Mouse (Mus musculus) midbrain, embryonic 12.5 days (tissue): ENCODE data around the gene Arfgef3. TPM values are rescaled to one million over a fixed set of nuclear protein-coding genes. Genes with fewer than 3 reads are reported as not detected.

Experiments
- ATAC-seq: fragments of 200-750 bp; cut with Nextera tagmentation; 2 replicates; pipeline ENCODE4 v1.8.0; 2017; ENCODE audit warnings: low read depth, moderate TSS enrichment, moderate library complexity; ENCODE audit not compliant: low FRiP score
- H3K27ac ChIP-seq: fragments of 300-500 bp; sonication (generic); replicated peaks from 2 replicates; pipeline ENCODE4 v1.5.1; 2016; ENCODE audit warnings: mild to moderate bottlenecking
- H3K27me3 ChIP-seq: fragments of 300-500 bp; sonication (generic); 2 replicates; pipeline ENCODE4 v1.6.1; 2016; ENCODE audit warnings: mild to moderate bottlenecking
- H3K36me3 ChIP-seq: fragments of 300-500 bp; sonication (generic); 2 replicates; pipeline ENCODE4 v1.6.1; 2016
- H3K4me1 ChIP-seq: fragments of 300-500 bp; sonication (generic); 2 replicates; pipeline ENCODE4 v1.6.1; 2016
- H3K4me2 ChIP-seq: fragments of 300-500 bp; sonication (generic); replicated peaks from 2 replicates; pipeline ENCODE4 v1.6.1; 2016; ENCODE audit warnings: mild to moderate bottlenecking, moderate library complexity
- H3K4me3 ChIP-seq: fragments of 300-500 bp; sonication (generic); 2 replicates; pipeline ENCODE4 v1.5.1; 2016; ENCODE audit warnings: mild to moderate bottlenecking
- H3K9ac ChIP-seq: fragments of 300-500 bp; sonication (generic); replicated peaks from 2 replicates; pipeline ENCODE4 v1.6.1; 2016; ENCODE audit warnings: mild to moderate bottlenecking, moderate library complexity
- H3K9me3 ChIP-seq: fragments of 300-500 bp; sonication (generic); 2 replicates; pipeline ENCODE4 v1.6.1; 2016; ENCODE audit warnings: mild to moderate bottlenecking
- WGBS: fragments of 180-500 bp; shearing (Covaris S2); methylation state at CpG from one replicate; pipeline ENCODE4 v1.1.7; 2016; 5-methylcytosine and 5-hydroxymethylcytosine counted together
- polyA plus RNA-seq: library from polyadenylated mRNA; unstranded; fragments of >200 nt; fragmentation: Nextera tagmentation; extraction: Ambion mirVana; gene quantifications from 2 replicates; pipeline ENCODE4 v1.2.1, GENCODE M21; 2016

Gene Arfgef3
- polyA plus RNA-seq, 1 experiment from 2014 or later = 3.1 TPM

DNA sequence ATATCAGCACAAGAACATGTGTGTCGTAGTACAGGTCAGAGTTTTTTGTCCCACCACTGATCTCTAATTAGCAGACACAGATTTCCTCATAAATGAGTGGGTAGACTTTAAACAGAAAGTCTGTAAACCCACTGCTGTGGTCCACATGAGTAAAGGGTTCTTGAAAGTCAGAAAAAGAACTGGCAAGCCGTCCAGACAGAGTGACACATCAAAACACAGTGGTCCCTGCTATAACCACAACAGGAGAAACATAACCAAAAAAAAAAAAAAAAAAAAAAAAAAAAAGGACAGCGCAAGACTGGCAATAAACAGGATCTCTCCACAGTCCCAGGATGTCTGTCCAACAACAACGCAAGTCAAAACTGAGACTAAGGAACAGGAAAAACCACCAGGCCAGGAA, 64.9 kb downstream of the Arfgef3 start:
- Histone ChIP-seq H3K4me2 (no peak overlapping the region), H3K9me3 (peaks cover 15% of the 10 kb centered on the region; the same call in 1 of the 2 replicates), H3K36me3 (peaks cover 8% of the 10 kb centered on the region; the same call in 1 of the 2 replicates), H3K9ac (no peak overlapping the region), H3K4me3 (no peak overlapping the region), H3K4me1 (no peaks in the 10 kb centered on the region), H3K27ac (no peak overlapping the region), H3K27me3 (no peaks in the 10 kb centered on the region)
- 87% methylated on average over 4 of the region's 4 CpGs for WGBS
- no peak for ATAC-seq

- Histone ChIP-seq H3K9me3 (no peaks in the 10 kb centered on the region), H3K27ac (no peak overlapping the region), H3K9ac (no peak overlapping the region), H3K36me3 (no peaks in the 10 kb centered on the region), H3K27me3 (no peaks in the 10 kb centered on the region), H3K4me2 (no peak overlapping the region), H3K4me3 (no peak overlapping the region), H3K4me1 (no peaks in the 10 kb centered on the region)
- ATAC-seq = no peak
- 95% methylated on average over 11 of the region's 11 CpGs for WGBS
These were observed 79.0 kb downstream of the Arfgef3 start for GRCm38 (mm10) chr10:18664794-18665193.

GRCm38 (mm10) chr10:18664016-18664415, 79.7 kb downstream of the Arfgef3 start:
- no peak overlapping the region for H3K9ac ChIP-seq
- no peaks in the 10 kb centered on the region for H3K9me3 ChIP-seq
- 94% methylated on average over 2 of the region's 2 CpGs for WGBS
- H3K27me3 ChIP-seq = no peaks in the 10 kb centered on the region
- H3K27ac ChIP-seq = no peak overlapping the region
- no peak overlapping the region for H3K4me3 ChIP-seq
- H3K4me1 ChIP-seq = no peaks in the 10 kb centered on the region
- ATAC-seq = no peak
- H3K36me3 ChIP-seq = no peaks in the 10 kb centered on the region
- no peak overlapping the region for H3K4me2 ChIP-seq

DNA sequence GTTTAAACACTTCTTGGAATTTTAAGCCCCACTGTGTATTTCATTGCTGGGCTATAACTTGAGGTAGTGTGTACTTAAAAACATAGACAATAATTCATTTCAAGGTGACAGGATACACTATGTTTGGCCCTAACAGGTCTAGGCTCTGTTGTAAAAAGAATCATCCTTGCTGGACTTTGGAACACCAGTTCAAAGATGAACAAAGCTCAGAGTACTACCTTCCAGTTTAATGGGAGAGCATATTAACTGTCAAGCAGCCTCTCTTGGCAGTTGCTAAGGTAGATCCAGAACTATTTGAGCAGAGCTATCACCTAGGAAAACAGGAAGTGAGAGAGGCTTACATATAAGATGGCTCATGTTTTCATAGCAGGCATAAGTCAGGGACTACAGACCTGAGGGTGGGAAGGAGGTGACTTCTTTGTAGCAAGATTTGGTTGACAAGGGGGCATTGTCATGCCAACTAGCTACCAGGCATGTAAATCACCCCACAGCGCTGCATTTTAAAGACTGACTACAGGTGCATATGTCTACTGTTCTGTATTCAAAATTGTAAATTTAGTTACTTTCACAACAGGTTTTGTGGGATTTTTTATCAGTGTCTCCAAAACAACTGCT, 82.0 kb downstream of the Arfgef3 start:
- 80% methylated on average over 1 of the region's 1 CpGs for whole genome bisulfite sequencing
- H3K9me3 ChIP-seq = no peaks in the 10 kb centered on the region
- H3K4me3 ChIP-seq = no peak overlapping the region
- H3K27ac ChIP-seq = no peak overlapping the region
- no peaks in the 10 kb centered on the region for H3K36me3 ChIP-seq
- no peaks in the 10 kb centered on the region for H3K27me3 ChIP-seq
- H3K4me1 ChIP-seq = no peaks in the 10 kb centered on the region
- no peak overlapping the region for H3K9ac ChIP-seq
- no peak for ATAC-seq
- H3K4me2 ChIP-seq = no peak overlapping the region

DNA sequence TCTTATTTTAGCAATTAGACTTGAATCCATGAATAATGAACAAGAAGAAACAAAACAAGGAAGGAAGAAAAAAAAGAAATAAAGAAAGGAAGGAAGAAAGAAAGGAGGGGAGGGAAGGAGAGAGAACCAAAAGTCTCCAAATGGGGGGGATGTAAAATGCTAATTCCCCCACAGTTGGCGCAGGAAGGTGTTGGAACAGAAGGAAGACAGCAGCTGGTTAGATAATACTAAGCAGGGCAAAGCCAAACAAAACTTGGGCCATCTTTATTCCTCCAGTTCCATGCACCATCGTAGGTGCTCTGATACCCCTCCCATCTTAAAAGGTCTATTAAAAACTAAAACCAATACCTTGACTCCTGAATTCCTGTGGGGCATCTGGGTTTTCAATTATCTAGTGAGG, 82.8 kb downstream of the Arfgef3 start:
- Histone ChIP-seq H3K9ac (no peak overlapping the region), H3K27ac (no peak overlapping the region), H3K4me1 (no peaks in the 10 kb centered on the region), H3K36me3 (no peaks in the 10 kb centered on the region), H3K4me2 (no peak overlapping the region), H3K9me3 (no peaks in the 10 kb centered on the region), H3K4me3 (no peak overlapping the region), H3K27me3 (no peaks in the 10 kb centered on the region)
- WGBS = 93% methylated on average over 2 of the region's 2 CpGs
- ATAC-seq = no peak

DNA sequence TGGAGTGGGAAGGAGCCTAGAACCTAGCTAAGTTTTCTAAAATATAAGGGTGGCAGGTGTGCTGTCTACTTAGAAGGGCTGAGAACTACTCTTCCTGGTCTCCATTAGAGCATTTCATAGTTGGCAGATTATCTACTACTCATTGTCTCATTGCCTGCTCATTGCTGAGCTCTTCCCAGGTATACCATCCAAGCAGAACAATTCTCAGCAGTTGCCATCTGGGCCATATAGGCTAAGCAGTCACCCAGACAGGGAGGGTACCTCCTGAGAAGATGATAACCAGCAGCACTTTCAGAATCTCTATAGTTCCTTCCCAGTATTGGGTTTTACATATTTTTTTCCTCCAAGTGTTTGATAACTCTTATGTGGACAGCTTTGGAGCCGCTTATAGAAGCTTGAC, 86.2 kb downstream of the Arfgef3 start:
- Histone ChIP-seq H3K4me2 (no peak overlapping the region), H3K9ac (no peak overlapping the region), H3K9me3 (no peaks in the 10 kb centered on the region), H3K27me3 (no peaks in the 10 kb centered on the region), H3K4me1 (no peaks in the 10 kb centered on the region), H3K4me3 (no peak overlapping the region), H3K27ac (no peak overlapping the region), H3K36me3 (peaks cover 1% of the 10 kb centered on the region; the same call in 1 of the 2 replicates)
- WGBS = 92% methylated on average over 1 of the region's 1 CpGs
- no peak for ATAC-seq

DNA sequence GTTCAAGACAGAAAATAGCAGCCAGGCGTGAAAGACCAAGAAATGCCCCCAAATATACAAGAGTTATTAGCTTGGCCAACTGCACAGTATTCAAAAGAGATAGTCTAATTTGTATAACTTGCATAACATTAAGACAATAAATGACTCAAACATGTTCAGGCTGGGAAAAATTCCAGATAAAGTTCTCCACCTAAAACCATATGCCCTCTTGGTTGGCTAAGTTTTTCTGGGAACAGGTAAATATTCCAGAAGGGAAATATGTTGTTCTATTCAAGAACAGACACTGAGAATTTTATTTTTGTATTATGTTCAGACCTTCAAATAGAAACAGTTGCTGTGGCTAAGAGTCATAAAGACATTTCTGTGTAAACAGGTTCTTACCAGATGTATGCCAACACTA, 96.7 kb downstream of the Arfgef3 start:
- WGBS = 86% methylated on average over 1 of the region's 1 CpGs
- no peaks in the 10 kb centered on the region for H3K36me3 ChIP-seq

DNA sequence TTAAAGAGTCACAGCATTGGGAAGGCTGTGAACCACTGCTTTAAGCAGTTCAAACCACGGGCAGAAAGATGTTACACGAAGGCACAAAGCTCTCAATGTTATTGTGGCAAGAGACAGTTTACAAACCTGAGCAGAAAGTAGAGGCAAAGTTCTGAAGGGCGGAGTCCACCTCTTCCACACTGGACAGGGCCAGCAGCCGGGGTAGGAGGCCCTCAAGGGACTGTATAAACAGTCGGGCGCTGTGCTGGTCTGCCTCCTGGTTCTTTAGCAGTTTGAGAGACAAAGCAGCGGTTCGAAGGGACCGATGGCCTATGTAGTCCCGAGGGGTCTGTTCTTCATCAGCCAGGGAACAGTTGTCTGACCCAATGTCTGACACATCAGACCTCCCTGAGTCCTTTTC, 97.7 kb downstream of the Arfgef3 start:
- no peak for ATAC-seq
- no peaks in the 10 kb centered on the region for H3K27me3 ChIP-seq
- WGBS = 91% methylated on average over 10 of the region's 10 CpGs
- H3K4me3 ChIP-seq = no peak overlapping the region
- H3K36me3 ChIP-seq = no peaks in the 10 kb centered on the region
- H3K9me3 ChIP-seq = no peaks in the 10 kb centered on the region
- H3K4me1 ChIP-seq = no peaks in the 10 kb centered on the region
- no peak overlapping the region for H3K27ac ChIP-seq
- H3K9ac ChIP-seq = no peak overlapping the region
- no peak overlapping the region for H3K4me2 ChIP-seq

More for the DNA sequence above, 96.7 kb downstream of the Arfgef3 start:
- no peak for ATAC-seq
- Histone ChIP-seq H3K4me2 (no peak overlapping the region), H3K4me3 (no peak overlapping the region), H3K9ac (no peak overlapping the region), H3K4me1 (no peaks in the 10 kb centered on the region), H3K27me3 (no peaks in the 10 kb centered on the region), H3K9me3 (no peaks in the 10 kb centered on the region), H3K27ac (no peak overlapping the region)

- Histone ChIP-seq H3K9me3 (no peaks in the 10 kb centered on the region), H3K4me2 (no peak overlapping the region), H3K4me3 (no peak overlapping the region), H3K27ac (no peak overlapping the region), H3K4me1 (no peaks in the 10 kb centered on the region), H3K36me3 (no peaks in the 10 kb centered on the region), H3K27me3 (no peaks in the 10 kb centered on the region), H3K9ac (no peak overlapping the region)
- WGBS = 93% methylated on average over 1 of the region's 1 CpGs
- ATAC-seq = no peak
These were observed 99.4 kb downstream of the Arfgef3 start for GRCm38 (mm10) chr10:18644346-18644745.

GRCm38 (mm10) chr10:18643506-18643905, 100.2 kb downstream of the Arfgef3 start:
- 82% methylated on average over 3 of the region's 3 CpGs for WGBS

GRCm38 (mm10) chr10:18642854-18643253, 100.9 kb downstream of the Arfgef3 start:
- no peaks in the 10 kb centered on the region for H3K4me1 ChIP-seq
- no peaks in the 10 kb centered on the region for H3K27me3 ChIP-seq
- H3K36me3 ChIP-seq = no peaks in the 10 kb centered on the region
- no peak for ATAC-seq
- H3K9me3 ChIP-seq = no peaks in the 10 kb centered on the region
- WGBS = 83% methylated on average over 5 of the region's 5 CpGs
- no peak overlapping the region for H3K4me3 ChIP-seq
- no peak overlapping the region for H3K4me2 ChIP-seq
- no peak overlapping the region for H3K9ac ChIP-seq
- H3K27ac ChIP-seq = no peak overlapping the region

More at GRCm38 (mm10) chr10:18643506-18643905, 100.2 kb downstream of the Arfgef3 start:
- Histone ChIP-seq H3K4me3 (no peak overlapping the region), H3K27me3 (no peaks in the 10 kb centered on the region), H3K9me3 (no peaks in the 10 kb centered on the region), H3K9ac (no peak overlapping the region), H3K4me1 (no peaks in the 10 kb centered on the region), H3K4me2 (no peak overlapping the region), H3K27ac (no peak overlapping the region), H3K36me3 (no peaks in the 10 kb centered on the region)
- no peak for ATAC-seq

DNA sequence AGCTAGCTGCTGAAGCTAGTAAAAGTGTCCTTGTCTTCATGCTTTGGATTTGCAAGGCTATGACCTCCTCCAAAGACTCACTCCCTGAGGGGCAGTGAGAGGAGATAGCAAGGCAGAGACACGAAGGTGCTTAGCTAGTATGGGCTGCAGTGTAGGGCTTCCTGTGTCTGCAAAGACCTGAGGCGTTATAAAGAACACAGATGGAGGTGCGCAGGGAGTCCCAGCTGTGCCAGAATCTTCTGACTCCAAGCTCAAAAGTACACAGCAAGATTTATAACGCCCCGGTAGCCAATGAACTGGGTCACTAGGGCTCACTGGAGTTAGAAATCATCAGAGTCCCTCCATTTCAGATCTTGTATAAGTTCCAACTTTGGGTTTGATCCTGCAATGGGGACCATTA, 103.2 kb downstream of the Arfgef3 start:
- 85% methylated on average over 5 of the region's 5 CpGs for WGBS
- no peak overlapping the region for H3K27ac ChIP-seq

GRCm38 (mm10) chr10:18635450-18635849, 108.3 kb downstream of the Arfgef3 start:
- Histone ChIP-seq H3K36me3 (no peaks in the 10 kb centered on the region), H3K4me2 (no peak overlapping the region), H3K27ac (no peak overlapping the region), H3K4me3 (no peak overlapping the region), H3K4me1 (no peaks in the 10 kb centered on the region), H3K9ac (no peak overlapping the region), H3K9me3 (no peaks in the 10 kb centered on the region), H3K27me3 (no peaks in the 10 kb centered on the region)
- no peak for ATAC-seq
- 91% methylated on average over 9 of the region's 9 CpGs for WGBS

More for the DNA sequence above, 103.2 kb downstream of the Arfgef3 start:
- H3K4me3 ChIP-seq = no peak overlapping the region
- ATAC-seq = no peak
- no peaks in the 10 kb centered on the region for H3K27me3 ChIP-seq
- H3K4me2 ChIP-seq = no peak overlapping the region
- H3K36me3 ChIP-seq = no peaks in the 10 kb centered on the region
- H3K4me1 ChIP-seq = no peaks in the 10 kb centered on the region
- H3K9ac ChIP-seq = no peak overlapping the region
- H3K9me3 ChIP-seq = no peaks in the 10 kb centered on the region
